Mouse (Mus musculus): ENCODE measurements around the gene Slc25a15.
A peak's percentile ranks its signal among the peaks of the same experiment; 100 is the strongest.

The Slc25a15 gene

DNA sequence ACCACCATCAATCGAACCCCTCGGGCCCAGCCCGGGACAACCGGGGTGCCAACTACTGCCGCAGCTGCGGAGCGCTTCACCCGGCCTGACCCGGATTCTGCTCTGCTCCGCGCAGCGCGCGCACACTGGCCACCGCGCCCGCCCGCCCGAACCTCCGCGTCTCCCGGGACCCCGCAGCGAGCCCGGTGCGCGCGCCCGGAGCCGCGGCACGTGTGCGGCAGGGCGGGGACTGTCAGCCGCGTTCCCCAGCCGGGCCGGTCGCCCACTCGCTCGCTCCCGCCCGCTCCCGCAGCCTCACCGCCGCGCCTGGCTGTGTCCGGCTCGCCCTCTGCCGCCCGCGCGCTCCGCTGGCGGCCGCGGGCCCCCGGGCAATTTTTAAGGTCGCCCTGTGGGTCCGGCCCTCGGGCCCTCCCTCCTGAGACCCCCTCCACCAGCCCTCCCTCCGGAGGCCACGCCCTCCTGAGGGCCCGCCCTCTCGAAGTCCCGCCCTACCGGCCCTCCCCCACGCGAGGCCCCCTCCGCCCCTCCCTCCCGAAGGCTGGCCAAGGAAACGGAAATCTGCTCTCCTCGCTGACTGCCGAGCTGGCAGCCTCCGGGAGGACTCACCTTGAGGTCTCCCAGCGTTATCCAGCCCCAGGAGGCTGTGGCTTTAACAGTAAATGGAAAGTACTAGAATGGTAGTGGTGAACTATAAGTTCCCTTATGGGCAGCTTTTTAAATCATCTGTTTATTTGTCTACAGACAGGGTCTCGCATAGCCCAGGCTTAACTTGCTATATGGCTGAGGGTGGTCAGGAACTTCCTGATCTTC, at the start of gene Slc25a15:
TSS of gene Slc25a15 (minus strand) at position 456 of the 810 bp plus-strand sequence.
- peak; percentile 77 to 82 for DNase-seq

DNA sequence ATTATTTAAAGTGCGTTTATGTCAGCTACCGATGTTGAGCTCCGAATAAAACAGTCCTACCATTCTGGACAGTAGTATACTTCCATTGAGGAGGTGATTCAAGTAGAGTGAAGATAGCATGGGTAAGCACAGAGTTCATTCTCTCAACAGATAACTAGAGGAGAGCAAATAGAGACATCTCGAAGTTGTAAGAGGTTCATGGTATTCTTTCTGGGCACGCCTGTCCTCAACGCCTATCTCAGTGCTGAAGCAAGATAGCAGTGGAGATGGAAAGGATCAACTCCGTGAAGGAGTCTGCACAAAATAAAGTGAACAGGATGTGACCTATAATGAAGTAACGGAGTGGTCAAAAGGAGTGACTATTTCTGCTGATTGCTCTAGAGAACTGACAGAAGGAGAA, 13.6 kb upstream of the Slc25a15 start:
- no peak for DNase-seq

DNA sequence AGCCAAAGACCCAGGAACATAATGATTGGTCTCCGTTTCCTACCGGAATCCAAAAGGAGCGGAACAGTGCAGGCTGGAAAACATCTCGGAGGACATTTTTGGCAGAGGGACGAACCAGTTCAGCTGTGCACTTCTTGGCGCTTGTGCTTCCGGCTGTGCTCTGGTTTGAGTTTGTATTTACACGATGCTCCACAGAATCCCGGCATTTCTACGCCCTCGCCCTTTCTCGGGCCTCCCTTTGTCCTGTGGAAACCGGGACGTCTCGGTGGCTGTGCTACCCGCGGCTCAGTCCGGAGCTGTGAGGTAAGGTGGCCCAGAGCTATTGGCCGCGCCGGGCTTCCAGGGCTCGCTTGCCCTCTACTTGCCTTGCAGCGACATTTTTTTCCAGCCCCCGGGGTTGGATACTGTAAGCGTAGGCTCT, 12.9 kb upstream of the Slc25a15 start, which contains the start of gene Mrps31:
TSS of gene Mrps31 (plus strand) at position 80 of the 421 bp plus-strand sequence.
- DNase-seq = peak; percentile 40 to 62

DNA sequence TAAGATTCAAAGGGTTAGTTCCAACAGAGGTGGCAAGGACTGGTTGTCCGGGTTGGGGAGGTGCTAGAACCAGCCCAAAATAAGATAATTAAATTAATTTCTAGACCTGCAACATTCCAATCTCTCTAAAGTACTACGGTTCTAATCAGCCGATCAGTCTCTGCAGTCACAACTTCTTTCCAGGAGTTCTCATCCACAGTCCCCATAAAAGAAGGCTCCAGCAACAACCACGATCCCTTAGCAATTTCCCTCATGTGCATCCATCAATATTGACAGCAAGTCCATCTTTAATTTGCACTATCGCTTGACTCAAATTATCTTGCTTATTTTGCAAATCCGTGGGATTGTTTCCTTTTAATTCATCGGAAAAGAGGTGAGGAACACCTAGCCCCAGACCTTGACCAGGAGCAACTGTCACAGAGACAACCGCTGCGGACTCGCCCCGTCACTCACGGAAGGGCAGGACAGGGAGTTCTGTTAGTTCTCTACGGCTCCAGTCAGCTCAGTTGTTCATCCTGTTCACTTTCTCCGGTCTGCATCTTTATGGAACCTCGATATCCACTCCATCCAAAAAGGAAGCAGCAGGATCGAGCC, 12.4 kb upstream of the Slc25a15 start:
- no peak for DNase-seq

DNA sequence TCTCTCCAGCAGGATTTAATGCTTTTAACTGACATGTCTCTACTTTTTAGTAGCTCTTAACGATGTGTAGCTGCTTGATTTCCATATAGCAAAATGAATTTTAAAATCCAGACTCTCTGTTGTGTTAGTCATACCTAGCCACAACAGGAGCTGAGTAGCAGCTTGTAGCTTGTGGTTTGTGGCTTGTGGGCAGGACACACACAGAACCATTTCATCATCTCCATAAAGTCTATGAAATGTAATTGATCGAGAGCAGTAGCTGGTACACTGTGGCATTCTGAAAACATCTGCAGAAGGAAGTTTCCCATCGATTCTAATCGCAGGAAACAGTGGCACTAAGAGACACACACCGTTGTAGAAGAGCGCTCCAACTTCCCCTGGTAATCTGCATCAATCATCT, 7.3 kb upstream of the Slc25a15 start:
- DNase-seq = no peak

DNA sequence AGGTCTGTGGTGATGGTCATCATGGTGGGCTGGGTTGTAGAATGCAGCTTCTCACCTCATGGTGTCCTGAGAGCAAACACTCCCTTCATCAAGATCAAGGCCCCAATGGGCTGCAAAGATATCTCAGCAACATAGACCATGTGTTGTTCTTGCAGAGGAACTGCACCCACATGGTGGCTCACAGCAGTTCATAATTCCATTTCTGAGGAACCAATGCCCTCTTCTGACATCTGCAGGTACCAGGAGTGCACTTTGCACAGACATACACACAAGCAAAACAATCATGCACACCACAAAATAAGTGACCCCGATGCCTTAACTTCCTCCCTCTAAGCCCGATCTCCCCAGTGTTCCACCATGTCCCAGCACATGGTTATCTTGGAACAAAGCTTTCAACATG, 4.8 kb upstream of the Slc25a15 start:
- no peak for DNase-seq

DNA sequence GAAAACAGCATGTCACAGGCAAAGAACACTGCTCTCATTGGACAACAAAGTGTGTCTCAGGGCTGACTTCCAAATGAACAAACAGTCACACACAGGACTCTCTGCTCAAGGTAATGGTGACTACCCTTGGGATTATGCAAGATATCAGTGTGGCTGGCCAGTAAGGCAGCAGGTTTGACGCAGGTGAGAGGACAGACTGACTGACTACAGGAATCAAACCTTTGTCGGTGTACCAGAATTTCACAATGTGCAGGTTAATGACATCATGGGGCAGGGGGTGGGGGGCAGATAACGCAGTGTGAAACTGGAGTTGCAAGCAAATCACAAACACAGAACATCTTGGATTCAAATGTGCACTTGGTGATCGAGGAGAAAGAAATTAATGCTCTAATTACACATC, 2.2 kb upstream of the Slc25a15 start:
- DNase-seq = no peak

DNA sequence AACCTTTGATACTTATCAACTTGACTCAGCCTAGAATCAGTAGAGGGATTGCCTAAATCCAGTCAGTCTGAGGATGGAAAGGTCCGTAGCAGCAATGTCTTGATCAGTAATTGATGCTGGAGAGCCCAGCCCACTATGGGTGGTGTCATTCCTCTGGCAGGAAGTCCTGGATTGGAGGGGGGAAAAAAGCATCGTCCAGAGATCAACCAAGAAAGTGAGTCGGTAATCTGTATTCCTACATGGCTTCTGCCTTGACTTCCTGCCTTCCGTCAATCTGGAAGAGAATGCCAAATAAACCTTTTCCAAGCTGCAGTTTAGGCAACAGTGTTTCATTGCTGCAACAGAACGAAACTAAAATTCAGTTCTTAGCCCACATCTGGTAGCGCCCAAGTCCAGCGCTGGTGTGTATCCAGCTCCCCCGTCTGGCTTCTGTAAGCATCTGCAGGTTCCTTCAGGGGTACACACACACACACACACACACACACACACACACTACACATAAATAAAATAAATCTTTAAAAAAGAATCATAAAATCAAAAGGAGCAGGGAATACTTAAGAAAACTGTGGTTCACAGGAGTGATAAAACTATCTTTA, 986 bp upstream of the Slc25a15 start:
- DNase-seq = no peak

DNA sequence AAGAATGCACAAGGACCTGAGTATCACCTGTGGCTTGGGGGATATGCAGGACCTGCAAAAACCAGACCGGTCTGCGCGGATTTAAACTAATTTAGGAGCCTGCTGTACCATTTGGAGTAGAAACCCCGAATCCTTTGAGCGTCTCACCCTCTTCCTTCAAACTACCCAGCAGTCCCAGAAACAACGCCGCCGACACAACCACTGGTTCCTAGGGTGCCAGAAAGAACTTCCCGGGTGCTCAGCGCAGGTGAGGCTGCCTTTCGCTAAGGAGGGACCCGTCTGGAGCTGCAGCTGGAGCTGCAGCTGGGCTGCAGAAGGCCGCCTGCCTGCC, 621 bp downstream of the Slc25a15 start:
- DNase-seq = no peak

DNA sequence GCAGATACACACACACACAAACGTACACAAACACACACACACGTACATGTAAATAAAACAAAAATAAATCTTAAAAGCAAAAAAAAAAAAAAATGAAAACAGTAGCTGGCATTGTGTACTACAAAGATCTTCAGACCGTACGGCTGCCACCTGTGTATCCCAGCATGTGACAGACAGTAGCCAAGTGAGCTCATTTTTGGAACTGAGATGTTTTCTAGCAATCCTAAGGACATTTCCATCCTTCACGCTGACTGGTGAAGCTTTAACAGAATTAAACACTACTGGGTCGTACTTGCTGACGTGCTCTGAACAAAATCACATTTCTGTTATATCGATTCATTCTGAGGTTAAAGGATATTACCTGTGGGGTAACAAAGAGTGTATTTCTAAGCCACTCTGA, 3.1 kb downstream of the Slc25a15 start:
- no peak for DNase-seq

DNA sequence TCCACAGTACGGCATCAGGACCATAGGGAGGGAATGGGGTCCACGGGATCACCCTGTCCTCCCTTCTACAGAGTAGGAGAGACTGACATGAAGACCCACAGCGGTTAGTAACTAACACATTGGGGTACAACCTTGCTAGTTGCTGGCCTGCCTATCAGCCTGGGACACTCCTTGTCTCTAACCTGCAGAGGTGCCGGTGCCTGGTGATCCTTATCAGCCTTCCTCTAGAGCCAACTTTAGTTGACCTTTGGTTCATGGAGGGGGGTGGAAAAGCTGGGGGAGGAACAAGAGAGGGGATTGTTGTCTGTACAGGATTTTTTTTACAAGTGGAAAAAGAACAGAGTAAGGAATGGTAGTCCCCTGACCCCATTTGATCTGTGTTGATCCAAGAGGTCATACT, 3.9 kb downstream of the Slc25a15 start:
- no peak for DNase-seq

DNA sequence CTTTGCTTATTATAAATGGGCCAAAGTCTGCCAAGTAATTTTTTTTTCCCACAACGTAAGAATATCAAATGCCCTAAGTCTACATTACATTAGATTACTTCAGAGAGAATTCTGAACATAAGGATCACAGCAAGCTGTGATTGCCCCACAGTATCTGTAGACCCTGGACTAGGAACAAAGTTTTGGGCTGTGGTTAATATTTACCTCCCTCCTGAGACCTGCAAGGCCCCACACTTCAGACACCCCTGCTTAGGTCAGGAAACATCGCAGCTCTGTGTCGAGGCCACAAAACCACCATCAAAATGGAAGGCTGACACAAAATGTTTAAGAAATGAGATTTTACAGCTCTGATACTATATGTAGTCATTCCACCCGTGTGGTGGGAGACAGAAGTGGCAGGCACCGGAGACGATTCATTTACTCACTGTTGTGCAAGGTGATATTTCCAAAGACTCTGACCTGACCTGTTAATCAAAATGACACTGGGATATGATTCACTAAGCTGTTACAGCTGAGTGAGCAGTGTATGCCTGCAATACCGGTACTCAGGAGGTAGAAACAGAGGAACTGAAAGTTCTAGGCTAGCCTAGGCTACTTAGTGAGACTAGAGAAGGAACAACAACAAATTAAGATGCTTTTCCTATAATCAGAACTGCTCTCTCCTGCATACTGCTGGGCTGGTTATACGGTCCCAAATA, 7.5 kb downstream of the Slc25a15 start:
- DNase-seq = no peak

DNA sequence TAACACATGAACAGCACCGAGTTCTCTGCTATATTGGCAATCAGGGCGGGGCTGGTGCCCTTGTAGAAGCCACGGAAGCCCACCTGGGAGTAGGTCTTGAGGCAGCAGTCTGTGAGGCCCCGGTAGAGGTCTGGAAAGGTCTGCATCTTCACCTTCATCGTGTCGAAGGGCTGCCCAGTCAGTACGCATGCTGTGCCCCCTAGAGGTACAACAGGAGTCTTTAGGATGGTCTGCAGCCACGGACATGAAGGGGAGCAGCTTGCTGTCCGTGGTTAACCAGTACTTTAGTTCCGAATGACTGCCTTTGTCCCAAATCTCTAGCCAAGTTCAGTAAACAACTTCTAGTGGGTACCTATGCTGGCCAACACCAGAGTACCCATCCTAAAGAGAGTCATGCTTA, 8.5 kb downstream of the Slc25a15 start:
- DNase-seq = no peak

DNA sequence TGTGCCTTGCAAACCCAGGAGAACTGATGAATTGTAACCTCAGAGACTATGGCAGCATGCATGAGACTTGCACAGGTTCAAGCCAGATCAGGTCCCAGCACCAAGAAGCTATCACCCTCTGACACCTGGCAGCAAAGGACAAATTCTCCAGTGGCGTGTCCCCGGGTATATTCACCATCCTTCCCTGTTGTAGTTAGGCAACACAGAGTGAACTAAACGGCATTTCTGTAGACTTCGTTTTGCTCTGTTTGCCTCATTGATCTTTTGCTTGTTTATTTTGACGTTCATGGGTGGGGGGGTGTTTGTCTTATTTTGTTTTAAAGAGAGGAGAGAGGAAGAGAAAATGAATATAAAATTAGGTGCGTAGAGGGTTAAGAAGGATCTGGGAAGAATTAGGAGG, 13.2 kb downstream of the Slc25a15 start:
- DNase-seq = no peak

DNA sequence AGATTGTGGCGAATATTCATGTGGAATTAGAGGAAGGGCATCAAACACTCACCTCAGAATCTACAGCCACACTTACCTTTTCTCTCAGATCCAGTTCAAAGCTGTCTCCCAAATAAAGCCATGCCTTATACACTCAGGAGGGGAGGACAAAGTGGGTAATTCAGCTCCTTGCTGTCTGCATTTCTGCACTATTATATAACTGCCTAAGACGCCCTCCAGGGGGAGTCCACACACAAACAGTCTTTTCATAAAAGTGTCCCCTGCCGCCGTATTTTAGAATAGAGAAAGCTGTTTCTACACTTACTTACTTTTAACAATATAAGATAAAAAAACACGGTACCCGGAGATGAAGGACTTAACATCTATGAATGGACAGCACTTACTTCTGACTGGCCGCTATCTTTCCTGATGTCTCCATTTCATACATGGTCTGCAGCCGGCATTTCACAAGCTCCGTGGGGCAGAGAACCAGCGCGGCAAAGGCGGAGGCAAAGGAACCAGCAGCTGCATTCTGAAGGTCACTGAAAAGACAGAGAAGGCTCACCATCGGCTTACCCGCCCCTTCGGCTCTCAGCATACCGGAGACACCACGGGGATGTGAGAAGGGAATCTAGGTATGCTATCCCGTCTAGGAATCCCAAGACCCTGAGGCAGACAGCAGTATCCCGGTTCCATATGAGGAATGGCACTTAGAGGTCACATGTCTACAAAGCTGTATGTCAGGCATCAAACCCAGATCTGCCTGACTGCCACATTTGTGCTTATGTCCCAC, 15.4 kb downstream of the Slc25a15 start:
- DNase-seq = no peak

DNA sequence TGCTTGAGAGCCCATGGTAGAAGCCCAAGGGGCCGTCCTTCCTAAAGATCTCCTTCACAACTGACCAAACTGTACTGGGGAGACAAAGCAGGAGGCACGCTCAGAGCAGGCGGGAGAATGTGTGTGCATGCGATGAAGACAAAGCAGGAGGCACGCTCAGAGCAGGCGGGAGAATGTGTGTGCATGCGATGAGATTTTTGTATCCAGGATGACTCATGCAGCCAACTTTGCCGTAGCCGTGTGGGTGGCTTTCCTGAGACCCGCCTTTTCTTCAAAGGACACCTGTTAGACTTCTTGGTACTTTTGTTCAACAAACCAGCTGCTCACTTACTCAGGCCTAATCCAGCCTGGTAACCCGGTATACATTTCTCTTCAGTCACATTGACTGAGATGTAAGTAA, 17.5 kb downstream of the Slc25a15 start:
- DNase-seq = no peak

DNA sequence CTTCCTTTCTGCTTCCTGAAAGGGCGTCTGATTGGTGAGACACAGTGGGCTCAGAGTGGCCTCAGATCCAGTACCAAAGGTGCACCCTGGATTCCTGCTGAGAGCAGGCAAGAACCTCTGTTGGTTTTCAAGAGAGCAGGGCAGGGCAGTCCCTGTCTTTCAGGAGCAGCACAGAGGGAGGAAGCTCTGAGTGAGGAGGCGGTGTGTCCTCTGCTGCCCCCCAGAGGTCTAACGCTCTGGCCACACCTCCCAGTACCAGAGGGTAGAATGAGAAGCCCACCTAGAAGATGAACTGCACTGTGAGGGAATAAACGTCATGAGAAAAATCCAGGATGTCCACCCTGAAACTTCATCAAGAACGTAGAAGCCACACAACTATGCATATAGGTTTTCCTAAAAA, 21.5 kb downstream of the Slc25a15 start:
- peak; percentile 29 to 34 for DNase-seq

DNA sequence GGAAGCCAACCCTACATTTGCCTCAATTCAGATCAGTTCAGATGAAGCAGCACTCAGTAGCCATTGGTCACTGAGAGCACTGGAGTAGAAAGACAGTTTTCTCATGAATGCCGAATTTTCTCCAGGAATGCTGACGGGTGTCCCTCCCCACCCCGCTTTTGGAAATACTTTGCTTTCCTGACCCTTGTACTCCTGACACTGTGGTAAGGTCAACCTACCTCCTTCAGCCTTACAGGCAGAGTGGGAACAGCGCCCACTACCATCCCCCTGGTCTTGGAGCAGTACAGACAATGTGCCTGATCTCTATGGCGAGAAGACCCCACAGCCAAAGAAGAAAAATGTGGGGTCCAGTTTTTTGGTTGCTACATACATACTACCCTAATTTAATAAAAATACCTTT, 22.1 kb downstream of the Slc25a15 start:
- no peak for DNase-seq

DNA sequence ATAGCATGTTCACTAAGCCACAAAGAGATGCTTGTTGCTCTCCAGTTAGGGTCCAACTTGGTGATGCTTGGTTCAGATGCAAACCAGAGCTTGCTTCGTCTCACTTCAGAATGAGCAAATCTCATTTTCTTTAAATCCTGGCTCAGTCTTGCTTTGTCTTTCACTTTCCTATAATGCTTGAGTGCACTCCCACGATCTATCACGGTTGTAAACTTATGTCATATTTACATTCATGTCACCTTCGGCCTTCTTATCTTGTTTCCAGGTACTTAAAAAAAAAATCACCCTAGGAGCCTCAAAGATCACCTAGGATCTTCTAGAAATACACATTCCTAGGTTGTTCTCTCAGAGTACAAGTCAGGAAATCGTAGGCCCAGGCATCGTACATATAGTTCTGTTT, 38.5 kb downstream of the Slc25a15 start:
- DNase-seq = no peak

DNA sequence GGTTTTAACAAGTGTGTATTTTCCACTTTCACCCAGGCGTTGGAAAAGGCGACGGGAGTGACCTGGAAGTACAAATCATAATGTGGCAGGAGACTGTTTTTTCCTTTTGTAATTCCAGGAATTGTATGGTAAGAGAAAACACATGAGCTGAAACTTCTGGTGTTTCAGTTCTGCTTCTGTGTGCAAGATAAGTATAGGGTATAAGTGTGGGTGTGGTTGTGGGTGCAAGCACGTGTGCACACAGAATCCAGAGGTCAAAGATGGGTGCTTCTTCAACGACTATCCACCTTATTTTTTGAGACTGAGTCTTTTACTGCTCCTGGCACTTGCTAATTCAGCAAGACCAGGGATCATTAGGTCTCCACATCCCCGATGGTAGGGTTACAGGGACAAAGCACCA, 39.0 kb downstream of the Slc25a15 start:
- no peak for DNase-seq

DNA sequence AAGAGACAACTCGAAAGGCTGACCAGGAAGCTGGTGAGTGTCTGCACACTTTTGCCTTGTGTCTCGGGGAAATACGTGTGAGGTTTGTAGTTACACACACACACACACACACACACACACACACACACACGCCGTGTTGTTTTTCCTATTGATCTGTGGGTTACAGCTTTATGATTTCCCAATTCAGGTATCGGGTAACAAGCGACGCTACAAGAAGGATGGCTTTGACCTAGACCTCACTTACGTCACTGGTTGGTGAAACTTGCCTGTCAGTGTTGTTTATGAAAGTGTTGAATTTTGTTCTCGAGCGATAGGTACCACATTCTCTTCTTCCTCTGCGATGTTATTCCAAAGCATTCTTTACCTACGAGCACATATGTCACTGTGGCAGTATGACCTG, 63.0 kb downstream of the Slc25a15 start:
- DNase-seq = no peak

Data from thymus, adult 18-20 months (tissue).